Mouse (Mus musculus): ENCODE data around the gene Nup93.

DNA sequence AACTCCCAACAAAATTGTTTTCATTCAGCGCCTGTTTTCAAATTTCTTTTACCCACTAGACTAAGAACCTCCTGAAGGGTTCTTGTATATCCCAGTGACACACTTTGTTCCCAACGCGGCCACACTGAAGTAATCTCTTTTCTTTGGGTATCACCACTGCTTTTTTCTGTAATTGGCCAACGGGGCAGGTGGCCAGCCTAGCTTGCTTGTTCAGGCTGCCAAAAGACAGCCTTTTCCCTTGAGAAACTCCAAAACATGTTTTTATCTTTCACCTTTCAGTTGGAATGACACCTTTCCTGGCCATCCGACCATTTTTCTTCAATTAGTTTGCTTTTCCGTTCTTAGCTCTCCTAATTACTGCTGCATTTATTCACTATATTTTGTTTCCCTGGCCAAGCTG lies 545 bp upstream of the Nup93 start:
- TF ChIP-seq GATA1 (IDR thresholded peaks at IDR 0.05; ENCODE audit: borderline replicate concordance, low read length) (no peak), FLI1 (IDR thresholded peaks at IDR 0.05; ENCODE audit: low read length) (no peak)

All from megakaryocyte, embryonic 14.5 days (primary cell).